Mouse (Mus musculus) kidney, postnatal 4 days (tissue): ENCODE data around the gene Mrpl18.
"Not testable (repeated sequence)": the region's sequence is repeated elsewhere in the genome, so short reads cannot be mapped to it uniquely, and the experiment has no call there.

Experiments
- DNase-seq, 2 experiments: peaks; one replicate each; pipeline ENCODE4 v3.0.0; 2021; ENCODE audit warnings: mixed read lengths in 2 of 2

Mrpl18 gene

GRCm38 (mm10) chr17:12909361-12910280 lies 6.5 kb downstream of the Mrpl18 start, which contains the start of gene Pnldc1:
Gene Pnldc1, minus strand, starts transcription at chr17:12910230.
- peak; percentile 13 to 25 for DNase-seq

- no peak for DNase-seq
Observed at GRCm38 (mm10) chr17:12906436-12906835, 9.7 kb downstream of the Mrpl18 start.

GRCm38 (mm10) chr17:12905810-12906209 lies 10.3 kb downstream of the Mrpl18 start:
- DNase-seq: no peak

- no peak for DNase-seq
Observed at GRCm38 (mm10) chr17:12904349-12904748, 11.8 kb downstream of the Mrpl18 start.

- peak in 1 of 2 experiments; percentile 13 for DNase-seq
Observed at GRCm38 (mm10) chr17:12903372-12904333, 12.5 kb downstream of the Mrpl18 start.

GRCm38 (mm10) chr17:12902291-12902690 lies 13.9 kb downstream of the Mrpl18 start:
- DNase-seq: no peak

GRCm38 (mm10) chr17:12898607-12899006 lies 17.5 kb downstream of the Mrpl18 start:
- not testable (repeated sequence) for DNase-seq

- DNase-seq: no peak
Observed at GRCm38 (mm10) chr17:12897674-12898073, 18.5 kb downstream of the Mrpl18 start.

GRCm38 (mm10) chr17:12892033-12892432 lies 24.1 kb downstream of the Mrpl18 start:
- no peak for DNase-seq

GRCm38 (mm10) chr17:12891054-12891453 lies 25.1 kb downstream of the Mrpl18 start:
- no peak for DNase-seq

- peak; percentile 18 to 33 for DNase-seq
Observed at GRCm38 (mm10) chr17:12887021-12887775, 28.9 kb downstream of the Mrpl18 start.

GRCm38 (mm10) chr17:12886620-12887019 lies 29.5 kb downstream of the Mrpl18 start:
- peak in 1 of 2 experiments; percentile 16 for DNase-seq

- DNase-seq: no peak
Observed at GRCm38 (mm10) chr17:12881216-12881615, 34.9 kb downstream of the Mrpl18 start.

- peak; percentile 89 to 92 for DNase-seq
Observed at GRCm38 (mm10) chr17:12880178-12880577, 36.0 kb downstream of the Mrpl18 start.

- no peak for DNase-seq
Observed at GRCm38 (mm10) chr17:12875734-12876133, 40.4 kb downstream of the Mrpl18 start, which contains the start of gene Mrgprh. Gene Mrgprh, plus strand, starts transcription at chr17:12876034.

- DNase-seq: no peak
Observed at GRCm38 (mm10) chr17:12872275-12873028, 43.7 kb downstream of the Mrpl18 start.

- DNase-seq: no peak
Observed at GRCm38 (mm10) chr17:12868640-12869039, 47.5 kb downstream of the Mrpl18 start.

GRCm38 (mm10) chr17:12868043-12868442 lies 48.1 kb downstream of the Mrpl18 start, which contains the start of gene Mas1:
Gene Mas1, minus strand, starts transcription at chr17:12868143.
- no peak for DNase-seq

GRCm38 (mm10) chr17:12866853-12867252 lies 49.3 kb downstream of the Mrpl18 start:
- DNase-seq: no peak

GRCm38 (mm10) chr17:12865407-12865806 lies 50.7 kb downstream of the Mrpl18 start:
- no peak for DNase-seq

- no peak for DNase-seq
Observed at GRCm38 (mm10) chr17:12864111-12864510, 52.0 kb downstream of the Mrpl18 start.
